Mouse (Mus musculus) spleen, adult 12 weeks (tissue): ENCODE data around the gene Snd1.

Experiments used
- DNase-seq: peaks from one replicate; pipeline ENCODE4 v3.0.0; 2022; ENCODE audit warnings: low spot score

Gene Snd1

GRCm38 (mm10) chr6:28594759-28595158, 119.8 kb downstream of the Snd1 start:
- DNase-seq: no peak

GRCm38 (mm10) chr6:28595231-28595630, 120.3 kb downstream of the Snd1 start:
- DNase-seq: no peak

- DNase-seq: no peak
Measured at GRCm38 (mm10) chr6:28597266-28597665, 122.3 kb downstream of the Snd1 start.

- DNase-seq: no peak
Measured at GRCm38 (mm10) chr6:28599120-28599519, 124.2 kb downstream of the Snd1 start.

GRCm38 (mm10) chr6:28600404-28600803, 125.5 kb downstream of the Snd1 start:
- DNase-seq: no peak

- no peak for DNase-seq
Measured at GRCm38 (mm10) chr6:28603401-28603800, 128.5 kb downstream of the Snd1 start.

- no peak for DNase-seq
Measured at GRCm38 (mm10) chr6:28603823-28604222, 128.9 kb downstream of the Snd1 start.

- no peak for DNase-seq
Measured at GRCm38 (mm10) chr6:28609291-28609690, 134.4 kb downstream of the Snd1 start.

- DNase-seq: no peak
Measured at GRCm38 (mm10) chr6:28610127-28610526, 135.2 kb downstream of the Snd1 start.

- DNase-seq: no peak
Measured at GRCm38 (mm10) chr6:28613441-28613840, 138.5 kb downstream of the Snd1 start.

GRCm38 (mm10) chr6:28614856-28615255, 139.9 kb downstream of the Snd1 start:
- no peak for DNase-seq

GRCm38 (mm10) chr6:28615408-28615807, 140.5 kb downstream of the Snd1 start:
- no peak for DNase-seq

- DNase-seq: no peak
Measured at GRCm38 (mm10) chr6:28615966-28616365, 141.0 kb downstream of the Snd1 start.

- DNase-seq: no peak
Measured at GRCm38 (mm10) chr6:28618299-28618698, 143.4 kb downstream of the Snd1 start.

- peak; percentile 35 for DNase-seq
Measured at GRCm38 (mm10) chr6:28618751-28619153, 143.8 kb downstream of the Snd1 start.

GRCm38 (mm10) chr6:28621431-28621830, 146.5 kb downstream of the Snd1 start:
- no peak for DNase-seq

GRCm38 (mm10) chr6:28621961-28622360, 147.0 kb downstream of the Snd1 start:
- DNase-seq: no peak

GRCm38 (mm10) chr6:28622522-28622921, 147.6 kb downstream of the Snd1 start:
- no peak for DNase-seq

GRCm38 (mm10) chr6:28622963-28623362, 148.0 kb downstream of the Snd1 start:
- no peak for DNase-seq

- no peak for DNase-seq
Measured at GRCm38 (mm10) chr6:28628408-28628807, 153.5 kb downstream of the Snd1 start.

GRCm38 (mm10) chr6:28629866-28630265, 154.9 kb downstream of the Snd1 start:
- no peak for DNase-seq

- no peak for DNase-seq
Measured at GRCm38 (mm10) chr6:28630926-28631325, 156.0 kb downstream of the Snd1 start.

GRCm38 (mm10) chr6:28633120-28633519, 158.2 kb downstream of the Snd1 start:
- DNase-seq: no peak

GRCm38 (mm10) chr6:28633656-28634055, 158.7 kb downstream of the Snd1 start:
- DNase-seq: no peak

GRCm38 (mm10) chr6:28635092-28635491, 160.2 kb downstream of the Snd1 start:
- no peak for DNase-seq
